Mouse (Mus musculus) megakaryocyte, adult 5-6 weeks (primary cell): ENCODE results near the gene Mgat3. TPM values are rescaled to one million over a fixed set of nuclear protein-coding genes. Genes with fewer than 3 reads are reported as not detected.

ENCODE experiments used
- ATAC-seq: 2 replicates; pipeline ENCODE4 v1.8.0; 2016; ENCODE audit warnings: mild to moderate bottlenecking, inconsistent platforms; ENCODE audit not compliant: poor library complexity, severe bottlenecking
- total RNA-seq, 2 experiments: library from RNA; stranded (forward) in 1 of 2; stranded (reverse) in 1 of 2; fragments of 153-499, 151-499 nt in 1 of 2; fragments of 221-1000, 200-1000 nt in 1 of 2; gene quantifications; 2 replicates each; pipeline versions ENCODE4 v1.2.3 to v1.2.4; 2015 to 2017

Gene Mgat3
- total RNA-seq (2015) (not detected in 2 replicates), total RNA-seq (2017) (not detected in 2 replicates)

DNA sequence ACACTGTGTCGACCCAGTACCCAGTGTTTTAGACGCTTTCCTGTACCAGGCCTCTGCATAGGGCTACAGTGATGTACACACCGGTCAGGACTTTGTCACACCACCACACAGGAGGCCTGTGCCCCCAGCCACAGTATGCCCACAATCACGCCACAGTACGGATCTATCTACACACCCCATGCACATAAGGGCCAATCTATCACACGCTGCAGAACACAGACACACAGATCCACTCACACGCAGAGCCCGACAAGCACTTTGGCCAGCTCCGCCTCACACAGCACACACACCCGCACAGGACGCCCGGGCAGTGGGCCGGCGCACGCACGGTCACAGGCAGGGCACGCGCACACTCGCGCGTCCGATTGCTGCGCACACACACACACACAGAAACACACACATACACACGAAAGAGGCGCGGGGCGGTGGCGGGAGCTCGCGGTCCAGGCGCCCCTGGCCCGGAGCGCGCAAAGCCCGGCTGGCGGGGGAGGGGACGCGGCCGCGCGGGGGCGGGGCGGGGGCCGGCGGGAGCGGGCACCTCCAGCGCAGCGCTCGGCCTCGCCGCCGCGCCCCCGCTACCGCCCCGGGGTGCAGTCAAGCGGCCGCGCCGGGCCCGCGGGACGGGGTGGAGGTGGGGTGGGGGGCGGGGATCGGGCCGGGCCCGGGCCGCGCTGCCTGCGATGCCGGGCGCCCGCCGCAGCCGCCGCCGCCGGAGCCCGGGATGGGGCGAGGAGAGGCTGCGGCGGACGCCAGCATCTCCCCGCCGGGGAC lies at the start of gene Mgat3:
Gene Mgat3, plus strand, starts transcription at position 721 of the 771 bp plus-strand sequence.
- ATAC-seq, result no peak

DNA sequence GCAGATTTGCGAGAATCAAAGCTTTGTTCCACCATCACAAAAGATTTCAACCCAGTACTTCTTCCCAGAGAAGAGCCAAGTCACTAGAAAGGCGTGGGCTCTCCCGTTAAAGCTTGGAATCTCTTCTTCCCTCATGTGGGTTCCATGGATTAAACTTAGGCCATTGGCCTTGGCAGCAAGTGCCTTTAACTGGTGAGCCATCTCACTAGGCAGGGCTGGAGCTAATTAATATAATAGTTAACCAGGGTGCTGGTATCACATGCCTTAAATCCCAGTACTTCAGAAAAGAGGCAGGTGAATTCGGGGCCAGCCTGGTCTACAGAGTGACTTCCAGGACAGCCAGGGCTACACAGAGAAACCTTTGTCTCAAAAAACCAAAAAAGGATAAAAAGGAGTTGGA lies 48.9 kb upstream of the Mgat3 start:
- no peak for ATAC-seq

DNA sequence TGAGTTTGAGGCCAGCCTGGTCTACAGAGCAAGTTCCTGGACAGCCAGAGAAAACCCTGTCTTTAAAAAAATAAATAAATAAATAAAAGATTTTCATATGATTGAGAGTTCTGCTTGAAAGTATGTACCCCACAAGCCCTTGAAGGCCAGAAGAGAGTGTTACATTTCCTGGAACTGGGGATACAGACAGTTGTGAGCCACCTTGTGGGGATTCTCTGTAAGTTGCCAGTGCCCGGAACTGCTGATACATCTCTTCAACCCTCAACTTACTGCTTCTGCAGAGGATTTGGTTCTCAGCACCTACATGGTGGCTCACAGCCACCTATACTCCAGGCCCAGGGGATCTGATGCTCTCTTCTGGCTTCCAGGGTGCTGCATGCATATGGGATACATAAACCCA lies 46.3 kb upstream of the Mgat3 start:
- no peak for ATAC-seq

DNA sequence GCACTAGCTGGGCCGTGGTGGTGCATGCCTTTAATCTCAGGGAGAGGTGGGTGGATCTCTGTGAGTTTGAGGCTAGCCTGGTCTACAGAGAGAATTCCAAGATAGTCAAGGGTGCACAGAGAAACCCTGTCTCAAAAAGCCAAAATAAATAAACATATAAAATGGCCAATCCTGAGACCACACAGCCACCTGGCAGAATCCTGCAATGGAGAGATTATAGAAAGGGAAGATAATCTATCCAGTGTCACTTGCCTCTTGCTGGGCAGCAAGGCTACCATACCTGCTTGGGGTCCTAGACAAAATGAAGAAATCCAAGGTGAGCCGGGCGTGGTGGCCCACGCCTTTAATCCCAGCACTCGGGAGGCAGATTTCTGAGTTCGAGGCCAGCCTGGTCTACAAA lies 43.5 kb upstream of the Mgat3 start:
- no peak for ATAC-seq

DNA sequence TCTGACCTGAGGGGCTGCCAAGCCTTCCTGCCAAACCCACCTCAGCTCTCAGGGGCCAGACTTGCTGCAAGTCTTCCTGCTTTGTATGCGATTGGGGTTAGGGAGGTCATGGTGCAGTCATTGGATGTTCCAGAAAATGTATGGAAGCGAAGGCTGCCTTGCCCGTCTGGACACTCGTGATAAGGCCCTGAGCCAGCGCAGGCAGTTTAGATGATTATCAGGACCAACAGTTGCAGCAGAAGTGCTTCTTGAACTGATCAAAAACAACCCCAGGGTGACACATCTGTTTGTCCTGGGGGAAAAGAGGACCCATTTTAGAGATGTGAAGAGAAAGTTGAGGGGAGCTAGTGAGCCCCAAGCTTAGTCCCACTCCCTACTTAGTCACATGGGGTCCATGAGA lies 42.8 kb upstream of the Mgat3 start:
- no peak for ATAC-seq

DNA sequence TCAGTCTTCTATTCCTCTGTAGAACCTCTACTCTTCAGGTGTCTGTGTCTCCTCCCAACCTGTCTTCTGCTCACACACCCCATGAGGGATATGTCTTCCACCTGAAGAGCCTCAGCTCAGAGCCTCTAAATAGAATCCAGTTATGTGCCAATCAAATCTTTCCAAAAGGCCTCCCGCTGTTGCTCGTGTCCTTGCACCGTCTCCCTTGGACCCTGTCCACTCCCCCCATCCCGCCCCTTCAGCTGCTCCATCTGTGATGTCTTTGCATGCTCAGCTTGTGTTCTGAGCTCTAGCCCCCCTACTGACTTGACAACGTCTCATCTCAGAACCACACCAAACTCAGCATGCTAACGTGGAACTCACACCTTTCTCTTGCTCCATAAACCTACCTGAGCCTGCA lies 42.1 kb upstream of the Mgat3 start:
- ATAC-seq, result no peak

DNA sequence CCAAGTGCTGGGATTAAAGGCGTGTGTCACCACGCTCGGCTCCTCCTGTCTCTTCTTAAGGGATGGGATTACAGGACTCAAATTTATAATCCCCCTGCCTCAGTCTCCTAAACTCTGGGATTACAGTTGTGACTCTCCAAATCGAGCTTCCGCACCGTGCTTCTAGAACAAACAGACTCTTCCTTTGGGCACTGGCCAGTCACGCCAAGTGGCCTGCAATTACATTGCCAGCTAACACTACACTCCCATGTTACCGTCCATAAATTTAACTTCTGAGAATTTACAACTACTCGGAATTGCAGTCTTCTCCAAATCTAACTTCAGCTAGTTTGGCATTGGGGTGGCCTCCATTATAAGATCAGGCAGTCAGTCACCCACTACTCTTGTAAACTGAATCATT lies 41.1 kb upstream of the Mgat3 start:
- ATAC-seq, result no peak

DNA sequence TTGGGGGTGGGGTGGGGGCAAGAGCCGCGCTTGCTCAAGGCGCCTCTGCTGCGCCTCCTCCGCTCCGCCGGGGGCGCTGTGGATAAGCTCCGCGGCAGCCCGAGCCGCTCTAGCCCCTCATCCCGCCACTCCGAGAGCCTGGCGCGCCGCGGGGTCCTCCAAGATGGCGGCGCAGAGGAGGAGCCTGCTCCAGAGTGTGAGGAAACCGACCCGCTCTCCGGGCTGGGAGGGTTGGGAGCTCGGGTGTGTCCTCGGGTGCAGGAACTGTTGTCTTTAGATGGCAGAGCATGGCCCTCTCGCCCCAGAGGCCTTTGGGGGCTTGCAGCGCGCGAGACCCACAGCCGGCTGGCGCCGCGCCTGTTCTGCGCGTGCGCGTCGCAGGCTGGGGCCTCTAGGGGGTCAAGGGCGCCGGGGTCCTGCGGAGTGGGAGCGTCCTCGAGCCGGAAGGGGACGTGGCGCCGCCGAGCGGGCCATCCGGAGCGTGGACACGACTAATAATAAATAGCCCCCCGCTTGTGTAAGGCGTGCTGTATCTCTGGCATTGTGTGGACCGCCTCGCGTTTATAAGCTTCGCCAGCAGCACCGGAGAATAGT lies 40.4 kb upstream of the Mgat3 start, which contains the start of gene Tab1:
Gene Tab1, plus strand, starts transcription at position 135 of the 594 bp plus-strand sequence.
- peak; percentile 95 for ATAC-seq

DNA sequence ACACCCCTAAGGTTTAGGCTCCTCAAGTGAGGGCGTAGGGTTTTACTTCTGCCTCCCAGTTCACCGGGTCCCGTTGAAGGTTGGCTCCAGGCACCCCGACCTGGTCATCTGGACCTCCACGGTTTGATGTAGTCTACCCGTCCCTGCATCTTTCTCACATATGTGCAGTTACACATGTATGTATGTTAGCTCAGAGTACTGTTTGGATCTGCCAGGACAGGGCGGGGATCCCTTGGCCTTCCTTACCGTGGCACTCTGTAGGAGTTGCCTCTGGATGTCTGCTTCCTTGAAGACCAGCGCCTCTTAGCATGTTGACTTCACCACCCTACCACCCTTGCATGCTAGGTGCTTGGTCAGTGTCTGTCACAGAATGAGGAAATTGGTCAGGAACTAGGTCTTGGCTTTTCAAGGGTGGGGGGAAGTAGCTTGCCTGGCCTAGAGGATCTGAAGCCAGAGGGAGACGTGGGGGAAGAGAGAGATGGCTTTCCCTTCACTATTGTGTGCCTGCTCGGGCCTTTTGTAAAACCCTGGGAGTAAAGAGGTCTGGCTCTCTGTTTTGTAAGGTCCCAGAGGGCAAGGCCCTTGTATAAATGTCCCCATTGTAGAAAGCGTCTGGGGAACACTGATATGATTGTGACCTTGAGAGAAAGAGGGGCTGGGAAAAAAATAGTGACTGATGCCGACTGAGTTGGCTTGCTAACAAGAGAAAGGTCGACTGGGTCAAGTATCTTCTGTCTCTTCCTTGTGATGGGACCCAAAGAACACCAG lies 39.7 kb upstream of the Mgat3 start:
- peak; percentile 86 for ATAC-seq

DNA sequence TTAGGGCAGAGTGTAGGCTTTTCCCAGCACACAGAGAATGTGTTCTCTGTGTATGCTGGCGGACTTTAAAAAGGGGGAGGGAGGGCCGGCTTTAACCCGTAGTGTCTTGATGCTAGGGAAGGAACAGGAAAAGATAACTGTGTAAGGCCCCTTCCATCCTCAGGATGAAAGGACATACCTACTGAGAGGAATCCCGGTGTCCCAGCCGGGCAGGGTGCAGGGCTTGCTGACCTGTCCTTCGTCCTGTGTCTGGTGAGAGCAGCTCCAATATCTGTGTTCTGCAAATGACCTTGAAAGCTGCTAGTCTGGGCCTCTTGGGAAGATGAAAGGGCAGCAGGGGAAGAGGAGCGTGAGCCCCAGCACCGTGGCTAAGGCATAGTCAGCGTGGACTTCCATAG lies 39.1 kb upstream of the Mgat3 start:
- ATAC-seq, result no peak

DNA sequence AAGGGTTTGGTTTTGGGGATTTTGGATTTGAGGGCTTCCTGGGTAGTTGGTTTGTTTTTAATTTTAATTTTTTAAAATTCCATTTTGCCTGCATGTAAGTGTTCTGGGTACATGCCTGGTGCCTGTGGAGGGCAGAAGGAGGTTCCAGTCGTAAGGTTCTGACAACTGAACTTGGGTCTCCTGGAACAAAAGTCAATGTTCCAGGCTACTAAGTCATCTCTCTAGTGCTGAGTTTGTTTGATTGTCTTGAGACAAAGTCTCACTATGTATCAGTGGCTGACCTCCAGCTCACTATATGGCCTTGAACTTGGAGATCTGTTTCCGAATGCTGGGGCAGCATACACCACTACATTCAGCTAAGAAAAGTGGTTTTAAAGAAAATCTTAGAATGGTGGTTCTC lies 38.0 kb upstream of the Mgat3 start:
- no peak for ATAC-seq

DNA sequence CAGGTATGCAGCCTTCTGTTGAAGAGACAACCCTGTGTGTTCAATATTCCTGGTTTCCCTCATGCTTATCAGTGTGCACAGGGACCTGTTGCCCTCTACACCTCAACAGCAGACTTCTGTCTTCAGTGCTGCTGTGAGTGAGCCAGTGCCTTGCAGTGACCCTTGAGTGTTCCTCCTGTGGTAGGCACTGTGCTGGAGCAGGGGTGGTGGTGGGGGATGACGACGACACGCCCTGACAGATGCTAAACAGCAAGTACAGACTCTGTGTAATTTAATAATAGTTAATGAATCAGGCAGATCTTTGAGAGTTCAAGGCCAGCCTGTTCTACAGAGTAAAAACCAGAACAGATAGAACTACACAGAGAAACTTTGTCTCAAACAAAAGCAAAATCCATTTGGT lies 36.9 kb upstream of the Mgat3 start:
- no peak for ATAC-seq

DNA sequence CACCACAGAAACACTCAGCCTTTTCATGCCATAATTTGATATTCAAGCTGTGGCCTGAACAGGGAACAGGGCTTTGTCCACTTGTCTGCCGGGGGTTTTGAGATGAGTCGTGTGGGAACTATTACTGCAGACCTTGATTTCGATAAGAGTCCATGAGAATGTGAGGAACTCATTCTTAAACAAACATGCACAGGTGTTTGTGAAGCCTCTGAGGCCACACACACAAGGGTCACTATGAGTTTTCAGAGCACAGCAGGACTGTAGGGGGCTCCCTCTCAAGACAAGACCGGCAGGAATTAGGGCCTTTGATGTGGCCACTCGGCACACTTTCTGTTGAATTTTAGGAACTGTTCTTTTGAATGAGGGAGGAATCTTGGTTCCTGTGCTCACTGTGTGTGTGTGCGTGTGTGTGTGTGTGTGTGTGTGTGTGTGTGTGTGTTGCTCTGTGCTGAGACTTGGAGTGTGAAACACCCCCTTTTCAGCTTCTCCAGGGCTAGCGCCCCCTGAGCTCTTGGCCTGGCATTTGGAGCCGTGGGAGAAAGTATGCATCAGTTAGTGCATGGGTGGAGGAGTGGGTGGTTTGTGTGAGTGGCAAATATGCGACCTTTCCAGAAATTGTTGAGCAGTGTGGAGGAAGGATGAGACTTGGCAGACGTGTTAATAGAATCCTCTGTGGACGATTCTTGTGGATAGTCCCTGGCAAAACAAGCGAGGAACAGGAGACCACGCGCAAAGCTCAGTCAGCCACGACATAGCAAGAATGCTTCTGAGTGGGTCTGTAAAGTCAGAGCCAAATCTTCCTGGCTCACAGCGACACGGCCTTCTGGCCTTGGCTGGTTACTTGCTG lies 35.4 kb upstream of the Mgat3 start:
- ATAC-seq, result no peak

DNA sequence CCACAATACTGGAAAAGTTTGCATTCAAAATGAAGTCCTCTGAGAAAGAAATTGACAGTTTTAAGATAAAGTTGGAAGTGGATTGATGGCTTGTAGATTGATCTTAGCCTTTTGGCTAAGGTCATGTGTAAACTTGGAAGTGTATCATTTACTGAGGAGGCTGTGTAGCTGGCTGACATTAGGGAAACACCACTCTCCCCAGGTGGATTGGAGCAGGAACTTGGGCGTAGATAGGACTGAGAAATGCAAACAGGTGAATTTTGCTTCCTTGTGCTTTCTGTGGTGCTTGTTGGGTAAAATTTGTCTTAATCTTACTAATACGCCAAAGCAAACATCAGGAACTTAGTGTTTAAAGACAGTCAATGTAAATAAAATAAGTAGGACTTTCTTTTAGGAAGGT lies 33.2 kb upstream of the Mgat3 start:
- no peak for ATAC-seq

DNA sequence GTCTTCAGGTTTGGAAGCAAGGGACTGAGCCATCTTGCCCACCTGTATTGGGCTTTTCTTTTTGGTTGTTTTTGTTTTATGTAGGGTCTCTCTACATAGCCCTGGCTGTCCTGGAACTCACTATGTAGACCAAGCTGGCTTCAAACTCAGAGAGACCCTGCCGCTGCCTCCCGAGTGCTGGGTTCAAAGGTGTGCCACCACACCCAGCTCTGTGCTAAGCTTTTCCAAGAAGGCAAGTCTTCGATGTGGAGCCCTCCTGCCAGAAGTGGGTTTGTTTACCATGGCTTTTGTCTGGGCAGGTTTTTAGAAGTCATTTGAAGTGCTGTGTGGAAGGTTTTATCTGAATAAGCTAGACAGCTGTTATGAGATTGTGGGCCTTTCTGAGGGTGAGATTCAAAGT lies 32.6 kb upstream of the Mgat3 start:
- ATAC-seq, result no peak

DNA sequence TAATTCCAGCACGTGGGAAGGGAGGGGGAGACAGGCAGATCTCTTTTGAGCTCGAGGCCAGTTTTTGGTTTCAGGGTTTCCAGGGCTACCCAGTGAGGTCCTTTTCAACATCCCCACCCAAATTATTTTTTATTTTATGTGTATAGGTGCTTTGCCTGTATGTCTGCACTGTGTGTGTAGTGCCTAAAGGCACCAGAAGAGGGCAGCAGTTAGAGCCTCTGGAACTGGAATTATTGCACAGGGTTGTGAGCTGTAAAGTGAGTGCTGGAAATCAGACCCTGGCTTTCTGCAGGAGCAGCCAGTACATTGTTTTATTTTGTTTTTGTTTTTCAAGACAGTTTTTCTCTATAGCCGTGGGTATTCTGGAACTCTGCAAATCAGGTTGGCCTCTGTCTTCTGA lies 31.4 kb upstream of the Mgat3 start:
- ATAC-seq, result no peak

DNA sequence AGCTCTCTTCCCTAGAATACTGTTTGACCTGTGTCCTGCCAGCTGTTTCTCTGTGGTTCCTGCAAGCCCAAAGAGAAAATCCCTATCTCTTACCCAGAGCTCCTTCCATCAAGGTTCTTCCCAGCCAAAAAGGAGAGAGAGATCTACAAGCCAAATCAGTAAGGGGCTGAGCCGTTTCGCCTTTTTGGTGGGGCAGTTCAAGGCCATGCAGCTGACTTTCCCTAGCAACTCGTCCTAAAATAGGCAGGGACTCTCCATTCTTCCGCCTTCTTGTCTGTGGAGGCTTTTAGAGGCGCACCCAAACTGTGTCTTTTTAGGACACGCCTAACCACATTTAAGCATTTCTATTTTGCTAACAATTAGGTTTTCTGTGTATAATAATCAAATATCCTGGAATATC lies 29.8 kb upstream of the Mgat3 start:
- no peak for ATAC-seq

DNA sequence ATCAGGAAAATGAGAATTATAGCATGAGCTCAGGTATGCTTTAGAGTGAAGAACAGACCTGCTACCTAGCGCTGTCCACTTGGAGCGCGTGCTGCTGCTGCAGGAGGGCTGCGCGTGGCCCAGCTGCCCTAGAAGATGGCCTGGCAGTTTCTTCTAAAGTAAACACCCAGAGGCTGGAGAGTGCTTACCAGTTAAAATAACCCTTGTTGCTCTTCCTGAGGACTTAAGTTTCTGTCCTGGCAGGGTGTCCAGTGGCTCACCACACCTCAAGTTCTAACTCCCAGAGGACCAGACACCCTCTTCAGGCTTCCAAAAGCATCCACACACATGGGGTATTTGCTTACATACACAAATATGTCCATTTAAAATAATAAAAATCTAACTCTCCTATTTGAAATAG lies 28.1 kb upstream of the Mgat3 start:
- ATAC-seq, result no peak

DNA sequence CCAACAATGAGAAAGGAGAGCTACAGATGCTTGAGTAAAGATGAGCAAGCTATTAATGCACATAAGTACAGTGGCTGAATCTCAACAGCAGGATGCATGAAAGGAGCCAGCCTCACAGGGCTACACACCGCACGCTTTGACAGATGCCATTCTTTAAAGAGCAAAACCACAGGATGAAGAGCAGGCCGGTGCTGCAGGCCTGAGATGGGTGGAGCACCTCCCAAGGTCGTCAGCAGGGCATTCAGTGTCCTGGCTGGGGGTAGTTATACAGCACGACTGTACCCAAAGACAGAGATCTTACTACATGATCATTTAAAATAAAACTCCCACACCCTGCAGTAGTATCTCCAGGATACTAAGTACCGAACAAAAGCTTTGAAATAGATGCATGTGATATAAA lies 27.4 kb upstream of the Mgat3 start:
- no peak for ATAC-seq

DNA sequence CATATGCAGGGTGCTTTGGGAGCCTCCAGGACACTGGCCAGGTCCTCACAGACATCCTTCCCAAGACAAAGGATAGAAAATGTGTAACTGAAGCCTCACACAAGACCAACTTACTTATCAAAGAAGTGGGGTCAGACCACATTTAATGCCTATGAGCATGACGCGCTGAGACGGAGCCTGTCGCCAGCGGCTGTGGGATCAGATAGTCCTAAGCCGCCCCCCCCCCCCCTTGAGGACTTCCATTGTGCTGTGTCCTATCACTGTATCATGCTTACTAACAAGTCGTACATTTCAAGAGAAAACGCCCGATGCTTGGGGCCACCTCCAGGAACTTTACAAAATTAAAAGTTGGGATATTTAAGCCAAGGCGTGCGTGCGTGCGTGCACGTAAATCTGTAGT lies 26.4 kb upstream of the Mgat3 start:
- no peak for ATAC-seq

DNA sequence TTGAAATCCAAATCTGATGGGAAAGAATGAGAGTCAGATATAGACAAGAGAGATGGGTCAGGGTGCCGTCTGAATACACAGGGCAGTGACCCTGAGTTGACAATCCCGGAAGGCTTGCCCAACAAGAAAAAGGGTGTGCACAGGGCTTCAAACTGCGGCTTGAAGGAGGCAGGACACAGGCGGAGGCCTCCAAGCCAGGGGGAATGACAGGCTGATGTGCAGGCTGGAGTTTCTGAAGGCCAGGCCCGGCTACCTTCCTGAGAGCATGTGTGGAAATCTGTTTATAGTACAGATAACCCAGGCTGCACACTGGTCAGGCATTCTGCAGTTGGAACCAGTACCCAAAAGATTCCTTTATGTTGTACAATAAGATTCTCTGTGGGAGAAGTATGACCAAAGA lies 26.0 kb upstream of the Mgat3 start:
- no peak for ATAC-seq
